Mouse (Mus musculus) ES-E14 (cell line): ENCODE measurements at regions not wholly inside any gene's neighbourhood (a gene's known extent, or its start where the extent isn't known, plus 50 kb on each side); places are given as distances from the start of the nearest gene placed in this dataset.

ENCODE experiments used
- CHD2 ChIP-seq: IDR thresholded peaks from 2 replicates; pipeline ENCODE4 v1.6.1; 2014; ENCODE audit warnings: mild to moderate bottlenecking, low read depth, low read length, inconsistent platforms
- HCFC1 ChIP-seq: IDR thresholded peaks from 2 replicates; pipeline ENCODE4 v1.6.1; 2012; ENCODE audit warnings: low read length, inconsistent platforms, borderline replicate concordance; ENCODE audit not compliant: insufficient read depth
- MAFK ChIP-seq: IDR thresholded peaks from 2 replicates; pipeline ENCODE4 v1.6.1; 2014; ENCODE audit warnings: mild to moderate bottlenecking, low read depth, low read length, inconsistent platforms; ENCODE audit not compliant: insufficient read depth
- ZC3H11A ChIP-seq: IDR thresholded peaks from 2 replicates; pipeline ENCODE4 v1.6.1; 2012; ENCODE audit warnings: low read depth, mild to moderate bottlenecking, inconsistent platforms, low read length, borderline replicate concordance
- ZNF384 ChIP-seq: IDR thresholded peaks from 2 replicates; pipeline ENCODE4 v1.6.1; 2012; ENCODE audit warnings: low read depth, low read length, inconsistent platforms

DNA sequence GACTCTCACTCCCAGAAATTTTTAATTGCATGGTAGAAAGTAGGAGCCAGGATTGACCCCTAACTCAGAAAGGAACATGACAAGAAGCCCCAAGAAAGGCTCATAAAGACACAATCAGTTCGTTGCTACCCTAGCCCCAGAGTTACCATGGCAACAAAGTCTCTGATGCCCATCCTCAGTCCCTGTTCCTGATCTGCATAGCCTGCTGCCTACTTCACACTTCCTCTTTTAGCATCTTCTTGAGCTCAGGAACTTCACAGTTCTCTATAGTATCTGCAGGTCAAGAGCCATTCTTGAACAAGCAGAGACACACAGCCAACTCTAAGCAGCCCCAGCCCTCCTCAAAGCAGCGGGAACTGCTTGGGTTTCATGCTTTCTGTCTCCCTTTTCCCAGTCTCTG lies 74.2 kb downstream of the Pttg1 start:
- TF ChIP-seq CHD2 (no peak), ZC3H11A (no peak), ZNF384 (no peak), MAFK (no peak), HCFC1 (no peak)
